Mouse (Mus musculus): ENCODE results near the gene Palb2.
"Not testable (repeated sequence)": the region's sequence is repeated elsewhere in the genome, so short reads cannot be mapped to it uniquely, and the experiment has no call there.

Gene Palb2

DNA sequence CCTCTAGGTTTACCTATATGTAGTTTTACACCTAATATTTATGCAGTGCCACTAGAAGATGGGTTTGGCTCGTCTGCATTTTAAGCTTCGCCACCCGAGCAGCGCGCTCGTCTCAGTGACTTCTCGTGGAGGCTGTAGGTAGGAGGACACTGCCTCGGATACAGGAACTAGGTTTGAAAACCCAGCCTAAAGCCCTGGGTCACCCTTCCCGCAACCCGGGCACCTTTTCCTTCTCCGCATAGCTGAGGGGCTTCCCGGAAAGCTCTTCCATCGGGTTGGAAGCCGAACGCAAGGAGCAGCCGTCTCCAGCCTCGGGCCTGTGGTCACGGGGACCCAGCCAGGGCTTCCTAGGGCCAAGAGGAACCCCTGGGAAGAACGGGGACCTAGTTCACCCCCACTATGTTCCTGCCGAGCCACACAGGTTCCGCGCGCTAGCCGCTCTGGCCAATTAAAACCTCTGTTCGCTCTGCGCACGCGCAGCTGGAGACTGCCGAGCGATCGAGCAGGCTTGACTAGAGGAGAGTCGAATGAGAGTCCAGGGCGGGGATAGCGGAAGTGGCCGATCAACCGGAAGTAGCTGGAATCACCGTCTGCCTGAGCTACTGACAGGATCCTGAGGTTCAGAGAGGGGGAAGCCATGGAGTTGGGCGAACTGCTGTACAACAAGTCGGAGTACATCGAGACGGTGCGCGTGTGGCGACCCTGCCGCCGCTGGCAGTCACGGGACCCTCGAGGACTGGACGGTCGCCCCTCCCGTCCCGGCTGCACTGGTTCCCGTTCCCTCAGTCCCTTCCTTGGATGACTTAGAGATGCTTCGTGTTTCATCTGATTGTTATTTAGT, at the start of gene Palb2, which contains the start of gene Dctn5:
TSS of gene Palb2 (minus strand) at position 489 of the 841 bp plus-strand sequence.
TSS of gene Dctn5 (plus strand) at position 545 of the 841 bp plus-strand sequence.
- DNase-seq (ENCODE audit: low spot score in 2 of 2): peak; percentile 99

DNA sequence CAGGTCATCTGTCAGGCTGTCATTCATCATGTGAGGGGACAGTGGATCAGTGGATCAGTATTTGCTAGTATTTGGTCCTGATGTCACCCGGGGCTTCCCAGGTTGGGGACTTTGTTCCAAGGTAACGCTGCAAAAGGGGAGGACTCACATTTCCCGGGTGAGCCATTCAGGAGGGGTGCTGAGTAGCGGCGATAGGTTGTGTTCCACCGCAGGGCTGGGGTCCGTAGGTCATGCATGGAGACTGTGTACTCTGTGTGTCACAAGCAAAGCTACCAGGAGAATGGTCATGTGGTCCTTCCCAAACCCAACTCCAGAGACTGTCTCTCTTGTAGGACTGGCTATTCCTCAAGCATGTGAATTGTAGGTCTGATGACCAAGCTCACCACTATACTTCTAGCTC, 47.9 kb upstream of the Palb2 start:
- DNase-seq (ENCODE audit: low spot score in 2 of 2): no peak

DNA sequence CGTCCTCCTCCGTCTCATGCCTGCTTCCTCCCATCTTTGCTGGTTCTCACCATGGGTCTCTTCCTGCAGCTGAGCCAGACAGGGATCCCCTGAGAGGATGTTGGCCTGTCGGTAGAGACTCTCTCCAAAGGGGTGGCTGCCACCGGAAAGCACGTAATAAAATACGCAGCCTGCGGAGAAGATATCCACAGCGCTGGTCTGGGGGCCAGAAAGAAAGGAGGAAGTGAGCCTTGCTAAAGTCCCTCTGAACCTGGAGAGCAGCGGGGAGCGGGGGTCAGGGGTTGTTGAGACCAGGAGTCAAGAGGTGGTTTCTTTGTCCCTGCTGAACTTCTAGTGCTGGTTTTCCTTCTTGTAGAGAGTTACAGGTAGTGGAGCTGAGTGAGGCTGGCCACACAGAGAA, 38.8 kb upstream of the Palb2 start:
- no peak for DNase-seq (ENCODE audit: low spot score in 2 of 2)

DNA sequence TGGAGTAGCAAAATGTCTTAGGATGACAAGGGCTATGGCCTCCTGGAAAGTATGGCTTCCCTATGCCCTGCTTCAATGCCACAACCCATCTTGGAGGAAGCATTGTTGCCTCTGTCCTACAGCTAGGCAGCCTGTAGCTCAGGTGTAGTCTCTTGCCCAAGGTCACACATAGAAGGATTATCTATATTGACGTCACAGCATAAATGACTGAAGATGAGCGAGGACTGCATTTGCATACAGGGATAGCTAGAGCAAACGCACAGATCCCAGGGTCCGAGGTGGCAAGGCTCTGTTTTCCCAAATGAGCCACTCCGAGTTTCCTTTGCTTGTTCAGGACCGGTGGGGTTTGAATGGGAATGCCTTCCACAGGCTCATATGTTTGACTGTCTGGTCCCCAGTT, 37.9 kb upstream of the Palb2 start:
- DNase-seq (ENCODE audit: low spot score in 2 of 2): no peak

DNA sequence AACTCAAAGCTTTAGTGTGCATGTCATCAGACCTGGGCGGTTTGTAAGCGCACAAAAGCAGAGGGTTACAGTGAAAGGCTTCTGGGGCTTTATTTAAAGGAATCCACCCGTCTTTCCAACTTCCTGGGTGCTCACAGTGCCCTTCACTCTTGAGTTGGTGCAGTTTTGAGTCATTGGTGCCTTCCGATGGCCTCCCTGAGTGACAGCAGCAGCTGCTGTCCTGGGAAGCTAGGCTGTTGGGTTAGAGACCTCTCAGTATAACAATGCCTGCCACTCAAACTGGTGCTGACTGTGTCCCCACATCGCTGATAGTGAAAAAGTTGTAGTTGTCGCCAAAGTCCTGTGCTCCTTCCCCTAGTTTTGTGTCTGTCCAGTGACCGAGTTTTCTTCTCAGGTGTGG, 34.4 kb upstream of the Palb2 start:
- no peak for DNase-seq (ENCODE audit: low spot score in 2 of 2)

DNA sequence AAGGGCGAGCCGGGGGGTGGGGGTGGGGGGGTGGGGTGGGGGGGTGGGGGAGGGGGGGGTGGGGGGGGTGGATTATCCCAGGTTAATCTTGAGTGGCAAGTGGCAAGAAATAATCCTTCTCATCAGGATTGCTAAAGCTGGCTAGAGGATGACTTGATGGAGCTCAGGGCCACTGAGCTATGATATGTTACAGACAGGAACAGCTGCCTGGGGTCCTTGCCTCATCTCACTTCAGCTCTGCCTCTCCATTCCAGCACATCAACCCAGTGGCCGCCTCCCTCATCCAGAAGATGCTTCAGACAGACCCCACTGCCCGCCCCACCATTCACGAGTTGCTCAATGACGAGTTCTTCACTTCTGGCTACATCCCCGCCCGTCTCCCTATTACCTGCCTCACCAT, 31.0 kb upstream of the Palb2 start:
- DNase-seq (ENCODE audit: low spot score in 2 of 2): no peak

DNA sequence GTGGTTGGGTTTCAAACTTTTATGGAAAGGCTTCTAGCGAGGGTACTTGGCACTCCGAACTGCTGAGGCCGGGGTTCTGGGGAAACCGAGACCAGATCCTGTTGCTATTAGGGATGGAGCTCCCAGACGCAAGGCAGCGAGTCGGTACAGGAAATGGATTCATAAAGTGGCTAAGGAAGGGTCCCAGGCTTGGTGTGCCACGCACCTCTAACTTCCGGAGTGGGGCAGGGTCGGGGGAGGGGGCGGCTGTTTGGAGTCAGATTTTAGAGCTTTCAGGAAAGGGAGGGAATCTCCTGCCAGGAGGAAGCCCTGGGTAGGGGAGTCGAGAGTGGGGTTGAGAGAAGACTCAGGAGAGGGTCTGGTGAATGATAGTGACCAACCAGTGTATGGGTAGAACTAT, 27.3 kb upstream of the Palb2 start:
- no peak for DNase-seq (ENCODE audit: low spot score in 2 of 2)

DNA sequence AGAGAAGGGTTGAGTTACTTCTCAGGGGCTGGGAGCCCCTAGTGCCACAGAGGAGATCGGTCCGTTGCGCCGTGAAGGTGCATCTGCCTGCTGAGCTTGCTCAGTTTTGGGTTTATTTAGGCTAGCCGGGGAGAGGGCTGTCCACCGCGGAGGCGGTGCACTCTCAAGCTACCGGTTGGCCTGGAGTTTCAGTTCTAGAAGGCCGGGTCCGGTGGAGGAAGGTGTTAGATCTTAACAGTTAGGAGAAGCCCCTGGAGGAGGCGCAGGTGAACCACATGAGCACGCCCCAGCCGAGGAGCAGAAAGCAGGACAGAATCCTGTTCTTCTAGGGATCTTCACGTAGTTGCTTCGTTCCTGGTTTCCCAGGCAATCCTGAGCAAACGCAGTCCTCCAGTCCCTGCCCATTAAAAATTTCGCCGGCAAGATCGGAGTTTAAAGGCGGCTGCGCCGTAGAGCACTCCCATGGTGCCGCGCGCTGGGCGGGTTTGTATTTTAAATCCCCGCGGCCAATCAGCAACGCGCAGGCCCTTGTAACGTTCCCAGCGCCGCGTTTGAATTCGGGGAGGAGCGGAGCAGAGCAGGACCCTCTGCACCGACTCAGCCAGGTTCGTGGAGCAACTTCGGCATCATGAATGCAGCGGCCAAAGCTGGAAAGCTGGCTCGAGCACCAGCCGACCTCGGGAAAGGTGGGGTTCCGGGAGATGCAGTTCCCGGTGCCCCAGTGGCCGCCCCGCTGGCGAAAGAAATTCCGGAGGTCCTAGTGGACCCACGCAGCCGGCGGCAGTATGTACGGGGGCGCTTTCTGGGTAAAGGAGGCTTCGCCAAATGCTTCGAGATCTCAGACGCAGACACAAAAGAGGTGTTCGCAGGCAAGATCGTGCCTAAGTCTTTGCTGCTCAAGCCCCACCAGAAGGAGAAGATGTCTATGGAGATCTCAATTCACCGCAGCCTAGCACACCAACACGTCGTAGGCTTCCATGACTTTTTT, 26.4 kb upstream of the Palb2 start, which contains the start of gene Plk1:
TSS of gene Plk1 (plus strand) at position 525 of the 988 bp plus-strand sequence.
- DNase-seq (ENCODE audit: low spot score in 2 of 2): peak; percentile 85 to 86

DNA sequence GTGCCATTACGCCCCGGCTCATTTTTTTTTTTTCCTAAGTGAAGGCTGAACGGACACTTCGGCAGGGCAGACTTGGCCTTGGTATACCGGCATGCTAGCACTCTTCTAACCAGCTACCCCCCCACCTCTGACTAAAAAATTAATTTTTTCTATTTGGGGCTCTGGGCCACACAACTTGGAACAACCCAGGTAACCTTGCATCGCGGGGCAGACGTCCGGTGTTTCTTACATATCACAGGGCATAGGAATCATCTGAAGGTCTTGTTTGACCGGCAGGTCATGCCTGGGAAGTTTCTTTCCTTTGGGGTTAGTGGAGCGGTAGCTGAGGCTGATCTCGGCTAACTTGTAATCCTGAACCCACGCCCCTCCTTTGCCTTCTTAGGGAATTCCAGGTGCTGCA, 25.7 kb upstream of the Palb2 start:
- no peak for DNase-seq (ENCODE audit: low spot score in 2 of 2)

DNA sequence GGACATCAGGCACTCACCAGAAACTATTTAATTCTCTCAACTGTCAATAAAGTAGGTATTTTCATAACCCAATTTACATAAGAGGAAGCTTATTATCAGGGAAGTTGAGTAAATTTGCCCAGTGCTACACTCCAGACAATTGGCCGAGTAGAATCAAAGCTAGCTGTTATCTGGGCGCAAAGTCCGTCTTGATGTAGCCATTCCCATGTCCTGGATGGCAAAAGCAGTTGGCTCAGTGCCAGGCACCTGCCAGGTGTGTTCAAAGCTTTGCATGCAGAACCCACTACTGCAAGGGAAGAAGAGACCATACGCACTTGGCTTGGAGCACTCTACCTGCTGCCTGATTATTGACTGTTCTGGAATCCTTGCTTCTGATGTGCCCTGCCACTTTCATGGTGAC, 19.7 kb upstream of the Palb2 start:
- no peak for DNase-seq (ENCODE audit: low spot score in 2 of 2)

DNA sequence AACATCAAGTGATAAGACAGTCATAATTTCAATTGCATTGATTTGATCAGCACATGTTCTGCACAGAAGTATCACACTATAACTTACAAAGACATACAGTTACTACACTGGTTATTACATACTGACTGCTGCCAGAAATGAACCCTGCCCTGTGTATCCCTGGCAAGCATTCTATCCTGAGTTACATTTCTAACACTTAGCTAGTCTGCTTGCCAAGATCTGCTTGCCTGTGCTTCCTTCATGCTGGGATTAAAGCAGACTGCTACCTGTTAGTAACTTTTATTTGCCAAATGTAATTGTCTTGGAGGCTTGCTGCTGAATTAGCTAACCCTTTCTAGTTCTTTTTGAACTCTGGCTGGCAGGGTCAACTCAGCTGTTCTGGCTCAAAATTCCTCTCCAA, 8.2 kb upstream of the Palb2 start:
- DNase-seq (ENCODE audit: low spot score in 2 of 2): no peak

DNA sequence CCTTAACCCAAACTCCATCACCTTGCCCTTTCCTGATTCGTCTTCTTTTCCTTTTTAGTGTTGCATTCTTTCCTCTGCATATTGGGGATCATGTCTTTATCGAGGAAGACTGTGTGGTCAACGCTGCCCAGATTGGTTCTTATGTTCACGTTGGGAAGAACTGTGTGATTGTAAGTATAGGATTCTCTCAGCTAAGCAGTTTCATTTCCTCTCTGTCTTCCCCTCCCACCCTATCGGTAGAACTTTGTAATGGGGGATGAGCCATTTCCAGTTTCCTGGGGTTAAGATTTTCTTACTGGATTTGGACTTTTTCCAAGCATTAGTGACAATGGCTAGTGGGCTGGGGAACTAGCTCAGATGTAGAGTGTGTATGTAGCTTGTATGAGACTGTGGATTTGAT, 5.4 kb upstream of the Palb2 start:
- DNase-seq (ENCODE audit: low spot score in 2 of 2): no peak

DNA sequence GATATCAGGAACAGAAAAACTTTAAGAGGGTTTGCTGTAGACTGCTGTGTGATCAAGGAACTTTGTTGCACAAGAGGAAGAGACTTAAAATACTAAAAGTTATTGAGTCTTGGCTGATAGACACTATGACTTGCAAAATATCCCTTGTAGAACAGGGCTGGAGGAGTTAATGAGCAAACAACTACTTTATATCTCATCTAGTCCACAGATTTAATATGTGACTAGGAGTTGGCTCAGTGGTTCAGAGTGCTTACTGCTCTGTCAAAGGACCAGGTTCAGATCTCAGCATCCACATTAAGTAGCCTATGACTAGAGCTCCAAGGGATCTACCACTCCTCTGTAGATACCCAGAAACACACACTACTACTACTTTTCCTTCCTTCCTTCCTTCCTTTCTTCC, 4.3 kb upstream of the Palb2 start:
- DNase-seq (ENCODE audit: low spot score in 2 of 2): no peak

DNA sequence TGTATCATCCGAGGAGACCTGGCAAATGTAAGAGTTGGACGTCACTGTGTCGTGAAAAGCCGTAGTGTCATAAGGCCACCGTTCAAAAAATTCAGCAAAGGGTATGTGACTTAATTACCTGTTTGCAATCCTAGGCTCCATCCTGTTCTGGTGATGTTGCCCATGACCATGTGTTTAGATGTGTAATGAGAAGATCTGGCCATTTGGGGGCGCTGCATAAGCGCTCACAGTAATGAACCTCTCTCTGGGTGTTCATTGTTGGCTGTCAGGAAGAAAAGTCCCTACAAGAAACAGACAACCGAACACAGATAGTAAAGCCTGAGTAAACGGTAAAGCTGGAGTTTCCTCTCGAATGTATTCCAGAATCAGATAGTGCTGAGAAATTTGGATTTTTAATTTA, 2.3 kb upstream of the Palb2 start:
- no peak for DNase-seq (ENCODE audit: low spot score in 2 of 2)

DNA sequence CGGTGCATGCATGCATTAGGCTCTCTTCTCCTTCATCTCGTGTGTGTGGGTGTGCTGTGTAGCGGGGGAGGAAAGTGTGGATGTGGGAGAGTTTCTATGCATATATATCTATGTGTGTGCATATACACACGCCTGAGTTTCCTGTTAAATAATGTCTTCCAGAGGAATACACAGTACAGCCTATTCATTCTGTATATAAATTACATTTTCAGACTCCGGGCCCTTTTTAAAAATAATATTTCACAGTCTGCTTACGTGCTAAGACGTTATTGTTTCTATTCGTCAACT, 497 bp upstream of the Palb2 start:
- DNase-seq (ENCODE audit: low spot score in 2 of 2): no peak

DNA sequence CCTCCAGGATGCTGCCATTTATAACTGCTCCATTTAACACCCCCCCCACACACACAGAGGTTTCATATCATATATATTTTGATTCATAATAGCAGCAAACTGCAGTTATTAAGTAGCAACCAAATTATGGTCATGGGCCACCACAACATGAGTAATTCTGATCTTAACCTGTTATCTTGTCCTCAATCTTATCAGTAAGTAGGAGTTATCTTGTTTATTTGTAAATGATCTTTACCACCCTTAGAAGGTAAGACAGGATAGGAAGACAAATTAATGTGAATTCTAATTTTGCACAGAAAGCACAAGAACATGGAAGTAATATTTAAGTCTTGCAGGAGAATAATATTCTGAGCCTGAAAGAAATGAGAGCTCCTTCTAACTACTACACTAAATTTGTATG, 951 bp downstream of the Palb2 start:
- DNase-seq (ENCODE audit: low spot score in 2 of 2): no peak

DNA sequence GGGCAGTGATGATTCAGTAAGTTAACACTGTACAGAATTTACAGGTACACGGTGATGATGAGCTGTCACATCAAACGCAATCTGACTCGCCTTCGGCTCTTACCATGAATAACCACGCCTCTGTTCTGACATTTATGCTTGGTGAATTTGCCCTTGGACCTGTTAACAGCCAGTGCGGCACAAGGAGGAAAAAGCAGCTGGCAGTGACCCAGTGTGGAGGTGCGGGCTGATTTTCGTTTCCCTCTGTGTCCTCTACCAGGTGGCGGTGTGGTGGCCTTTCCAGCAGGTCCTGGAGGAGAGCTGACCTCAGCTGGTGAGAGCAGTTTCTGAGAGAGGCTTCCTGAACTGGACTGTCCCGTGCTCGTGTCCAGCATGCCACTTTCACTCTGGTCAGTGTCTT, 5.8 kb downstream of the Palb2 start:
- no peak for DNase-seq (ENCODE audit: low spot score in 2 of 2)

DNA sequence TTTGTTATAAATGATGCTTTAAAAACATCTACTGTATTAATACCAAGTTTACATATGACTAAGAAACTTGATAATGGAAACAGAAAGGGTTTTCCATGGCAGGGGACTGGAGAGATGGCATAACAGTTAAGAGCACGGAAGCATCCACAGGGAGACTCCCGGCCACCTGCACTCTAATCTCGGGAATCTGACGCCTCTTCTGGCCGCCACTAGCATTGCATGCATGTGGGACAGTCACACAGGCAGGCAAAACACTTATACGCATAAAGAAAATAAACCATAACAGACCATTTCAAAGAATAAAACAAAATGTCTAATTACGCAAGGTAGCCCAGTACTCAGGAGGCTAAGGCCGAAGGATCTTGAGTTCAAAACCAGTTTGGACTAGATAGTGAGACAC, 7.1 kb downstream of the Palb2 start:
- no peak for DNase-seq (ENCODE audit: low spot score in 2 of 2)

DNA sequence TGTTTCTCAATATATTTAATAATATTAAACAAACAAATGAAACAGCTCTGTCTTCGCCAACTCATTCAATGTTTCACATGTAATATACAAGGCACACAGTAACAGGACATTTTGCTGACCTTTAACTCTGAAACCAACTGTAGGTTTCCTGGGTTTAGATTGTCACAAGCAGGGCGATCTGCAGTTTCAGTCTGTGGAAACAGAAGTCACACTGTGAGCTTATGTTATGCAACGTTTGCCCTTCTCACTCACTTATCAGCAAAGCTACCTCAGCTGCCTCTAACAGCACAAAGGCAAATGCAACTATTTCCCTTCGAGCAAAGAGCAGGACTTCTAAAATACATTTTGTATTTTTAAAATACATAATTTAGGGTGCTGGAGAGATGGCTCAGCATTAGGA, 9.3 kb downstream of the Palb2 start:
- no peak for DNase-seq (ENCODE audit: low spot score in 2 of 2)

DNA sequence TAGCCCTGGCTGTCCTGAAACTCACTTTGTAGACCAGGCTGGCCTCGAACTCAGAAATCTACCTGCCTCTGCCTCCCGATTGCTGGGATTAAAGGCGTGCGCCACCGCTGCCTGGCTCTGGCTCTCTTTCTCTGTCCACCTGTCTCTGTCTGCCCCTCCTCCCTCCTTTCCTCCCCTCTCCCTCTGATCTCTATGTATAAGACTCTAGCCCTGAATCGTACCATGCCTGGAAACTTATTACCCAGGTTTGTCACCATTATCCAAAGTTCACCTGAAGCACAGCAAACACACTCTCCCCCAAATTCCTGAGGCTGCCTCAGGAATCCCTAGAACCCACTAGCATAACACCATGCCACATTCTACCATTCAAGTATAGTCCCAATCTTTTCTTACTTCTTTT, 24.6 kb downstream of the Palb2 start:
- DNase-seq (ENCODE audit: low spot score in 2 of 2): no peak

DNA sequence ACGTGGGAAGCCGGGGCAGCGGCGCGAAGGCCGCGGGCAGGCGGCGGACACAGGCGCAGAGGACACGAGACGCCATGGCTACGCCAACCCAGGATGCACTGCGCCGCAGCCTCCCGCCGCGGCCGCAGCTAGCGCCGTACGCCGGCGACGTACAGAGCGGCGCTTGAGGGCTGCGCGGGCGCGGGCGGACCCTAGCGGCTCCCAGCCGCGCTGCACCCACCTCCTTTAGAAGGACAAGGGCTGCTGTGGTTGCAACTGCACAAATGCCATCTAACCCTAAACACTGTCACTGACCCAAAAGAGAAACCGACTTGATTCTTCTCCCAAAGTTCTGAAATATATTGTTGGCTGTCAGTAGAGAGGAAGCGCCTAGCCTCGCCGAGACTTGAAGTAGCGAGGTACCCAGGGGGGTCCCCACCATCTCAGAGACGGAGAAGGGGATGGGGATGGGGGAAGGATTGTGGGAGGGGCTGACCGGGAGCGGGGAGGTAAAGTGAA, 31.0 kb downstream of the Palb2 start, which contains the start of gene Ndufab1:
TSS of gene Ndufab1 (minus strand) at position 140 of the 498 bp plus-strand sequence.
- DNase-seq (ENCODE audit: low spot score in 2 of 2): peak; percentile 85 to 86

DNA sequence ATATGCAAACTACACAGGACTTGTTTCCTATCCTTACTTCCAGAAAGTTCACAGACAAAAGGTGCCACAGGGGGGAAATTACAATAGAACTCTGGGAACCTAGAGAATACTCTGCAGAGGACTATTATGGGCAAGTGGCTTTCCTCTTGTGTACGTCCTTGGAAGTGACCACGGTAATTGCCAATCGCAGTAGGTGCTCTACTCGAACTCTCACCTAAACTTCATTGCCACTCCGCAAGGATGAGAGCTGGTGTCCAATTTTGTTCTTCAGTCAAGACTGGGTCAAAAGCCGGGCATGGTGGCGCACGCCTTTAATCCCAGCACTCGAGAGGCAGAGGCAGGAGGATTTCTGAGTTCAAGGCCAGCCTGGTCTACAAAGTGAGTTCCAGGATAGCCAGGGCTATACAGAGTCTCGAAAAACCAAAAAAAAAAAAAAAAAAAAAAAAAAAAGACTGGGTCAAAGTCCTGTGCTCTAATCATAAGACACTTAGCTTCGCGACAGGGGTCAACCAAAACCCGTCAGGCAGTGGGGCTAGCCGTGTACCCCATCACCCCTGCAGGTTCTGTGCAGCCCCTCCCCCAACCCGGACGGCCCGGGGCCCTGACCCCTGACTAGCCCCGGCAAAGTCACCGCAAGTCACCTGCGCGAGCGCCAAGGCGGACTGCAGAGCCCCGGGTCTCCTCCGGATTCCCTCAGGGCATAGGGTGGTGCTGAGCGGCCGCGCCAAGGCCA, 31.6 kb downstream of the Palb2 start:
- DNase-seq (ENCODE audit: low spot score in 2 of 2): not testable (repeated sequence)

Measured in right cerebral cortex, adult 2 months (tissue).